Comparison of ENCODE assay signal across 8 mouse cellular contexts in genomic region chr10:122985252-122985514, GRCm38 (mm10).
DNase-seq lines count a peak whose midpoint lies in the region; ATAC-seq and TF ChIP-seq lines count a peak whose summit lies in the region.

No protein-coding gene starts in this region.

- no peaks in the 10 kb centered on the region for H3K27me3 ChIP-seq in forebrain, embryonic 10.5 days (ENCODE audit: poor library complexity, severe bottlenecking)
- no peaks in the 10 kb centered on the region for H3K27me3 ChIP-seq in kidney, postnatal 0 days (ENCODE audit: insufficient read depth, low read length)
- H3K27me3 ChIP-seq in stomach, postnatal 0 days (ENCODE audit: control insufficient read depth, insufficient read depth, low read length): no peaks in the 10 kb centered on the region

- TF ChIP-seq EP300 in stomach, postnatal 0 days (optimal IDR thresholded peaks at IDR 0.05): no peak

- peak overlapping the region; percentile 100 for H3K27ac ChIP-seq in forebrain, embryonic 10.5 days
- peak overlapping the region; percentile 100 for H3K27ac ChIP-seq in kidney, postnatal 0 days
- peak overlapping the region; percentile 100 for H3K27ac ChIP-seq in stomach, postnatal 0 days (replicated peaks)

- H3K36me3 ChIP-seq in forebrain, embryonic 10.5 days (replicated peaks): peaks cover 36% of the 10 kb centered on the region
- H3K36me3 ChIP-seq in kidney, postnatal 0 days (ENCODE audit: insufficient read depth, low read length): peaks cover 6% of the 10 kb centered on the region; the same call in 1 of the 2 replicates
- peaks cover 8% of the 10 kb centered on the region; the same call in 1 of the 2 replicates for H3K36me3 ChIP-seq in stomach, postnatal 0 days (ENCODE audit: control insufficient read depth, insufficient read depth, low read length)

- peaks cover 16% of the 10 kb centered on the region for H3K9me3 ChIP-seq in forebrain, embryonic 10.5 days
- no peaks in the 10 kb centered on the region for H3K9me3 ChIP-seq in kidney, postnatal 0 days (replicated peaks; ENCODE audit: low read length)
- no peaks in the 10 kb centered on the region for H3K9me3 ChIP-seq in stomach, postnatal 0 days (ENCODE audit: control insufficient read depth, low read length)

- 0 out of 2 replicates have a peak, but pooled peaks have one; percentile 0 for ATAC-seq in kidney, postnatal 0 days (replicated peaks; ENCODE audit: low FRiP score, low read depth)
- ATAC-seq in stomach, postnatal 0 days (ENCODE audit: low FRiP score, low TSS enrichment): peak; percentile 0; the same call in 1 of the 2 replicates

- H3K4me1 ChIP-seq in forebrain, embryonic 10.5 days: peaks cover 33% of the 10 kb centered on the region
- H3K4me1 ChIP-seq in kidney, postnatal 0 days (replicated peaks; ENCODE audit: insufficient read depth, low read length): peaks cover 12% of the 10 kb centered on the region
- no peaks in the 10 kb centered on the region for H3K4me1 ChIP-seq in stomach, postnatal 0 days (replicated peaks; ENCODE audit: control insufficient read depth, insufficient read depth)

- peak overlapping the region; percentile 70 for H3K4me2 ChIP-seq in kidney, postnatal 0 days (ENCODE audit: low read length)
- H3K4me2 ChIP-seq in stomach, postnatal 0 days (replicated peaks; ENCODE audit: low read depth): peak overlapping the region; percentile 56

- WGBS in forebrain, embryonic 10.5 days: under 1% methylated on average over 37 of the region's 37 CpGs
- under 1% methylated on average over 37 of the region's 37 CpGs for WGBS in kidney, postnatal 0 days
- under 1% methylated on average over 37 of the region's 37 CpGs for WGBS in stomach, postnatal 0 days

- no peak for TF ChIP-seq CTCF in kidney, postnatal 0 days (IDR thresholded peaks at IDR 0.05; ENCODE audit: low read depth)
- TF ChIP-seq CTCF in stomach, postnatal 0 days (IDR thresholded peaks at IDR 0.05; ENCODE audit: low read depth): no peak

- H3K9ac ChIP-seq in kidney, postnatal 0 days (ENCODE audit: low read depth, low read length): peak overlapping the region; percentile 100
- peak overlapping the region; percentile 99 for H3K9ac ChIP-seq in stomach, postnatal 0 days (ENCODE audit: low read length)

- DNase-seq in ovary, postnatal 14 days (ENCODE audit: low spot score): peak; percentile 32
- DNase-seq in ovary, adult 18-20 months (ENCODE audit: low spot score): no peak
- DNase-seq in NIH3T3 (ENCODE audit: low read depth): peak; percentile 62
- no peak for DNase-seq in forebrain, embryonic 10.5 days (ENCODE audit: extremely low spot score, low spot score)
- peak; percentile 76 for DNase-seq in kidney, postnatal 0 days (ENCODE audit: low spot score)
- peak; percentile 47 for DNase-seq in lung, postnatal 25 days (ENCODE audit: low spot score)
- DNase-seq in stomach, postnatal 0 days (ENCODE audit: low spot score): peak; percentile 50
- no peak for DNase-seq in cerebellum, postnatal 25 days

- peak overlapping the region; percentile 89 for H3K4me3 ChIP-seq in forebrain, embryonic 10.5 days
- H3K4me3 ChIP-seq in kidney, postnatal 0 days (replicated peaks; ENCODE audit: low read depth, low read length): peak overlapping the region; percentile 97
- peak overlapping the region; percentile 99 for H3K4me3 ChIP-seq in stomach, postnatal 0 days (ENCODE audit: low read depth, low read length)

Comparison
In these comparisons a context has a peak if more than half of its experiments do, and no peak if none do; other contexts are left out.
1. DNase-seq: peak in ovary, postnatal 14 days (single experiment), NIH3T3 (single experiment), kidney, postnatal 0 days (single experiment), lung, postnatal 25 days (single experiment) and stomach, postnatal 0 days (single experiment); none in ovary, adult 18-20 months (single experiment), forebrain, embryonic 10.5 days (single experiment) and cerebellum, postnatal 25 days (0 of 2).
2. Peak in every context shown above with its lines, with median percentiles within 50 percentile points of each other: H3K27ac ChIP-seq and H3K4me3 ChIP-seq.